Mouse (Mus musculus) ES-E14 (cell line): ENCODE measurements around the gene Cntnap5a.

Experiments used
- CHD2 ChIP-seq: IDR thresholded peaks from 2 replicates; pipeline ENCODE4 v1.6.1; 2014; ENCODE audit warnings: mild to moderate bottlenecking, low read depth, low read length, inconsistent platforms
- HCFC1 ChIP-seq: IDR thresholded peaks from 2 replicates; pipeline ENCODE4 v1.6.1; 2012; ENCODE audit warnings: low read length, inconsistent platforms, borderline replicate concordance; ENCODE audit not compliant: insufficient read depth

GRCm38 (mm10) chr1:115918396-115918795 lies 233.8 kb downstream of the Cntnap5a start:
- TF ChIP-seq HCFC1 (no peak), CHD2 (no peak)
